Mouse (Mus musculus): ENCODE measurements around the gene Bank1.
"Not testable (repeated sequence)": the region's sequence is repeated elsewhere in the genome, so short reads cannot be mapped to it uniquely, and the experiment has no call there.

DNA sequence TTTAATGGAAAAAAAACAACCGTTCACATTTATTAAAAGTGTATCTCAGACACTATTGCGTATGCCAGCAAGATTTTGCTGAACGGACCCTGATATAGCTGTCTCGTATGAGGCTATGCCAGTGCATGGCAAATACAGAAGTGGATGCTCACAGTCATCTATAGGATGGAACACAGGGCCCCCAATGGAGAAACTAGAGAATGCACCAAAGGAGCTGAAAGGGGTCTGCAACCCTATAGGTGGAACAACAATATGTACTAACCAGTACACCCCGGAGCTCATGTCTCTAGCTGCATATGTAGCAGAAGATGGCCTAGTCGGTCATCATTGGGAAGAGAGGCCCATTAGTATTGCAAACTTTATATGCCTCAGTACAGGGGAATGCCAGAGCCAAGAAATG, 1.1 kb downstream of the Bank1 start:
- not testable (repeated sequence) for TF ChIP-seq CTCF, EP300 (IDR thresholded peaks at IDR 0.05; ENCODE audit: low read depth)
